Mouse (Mus musculus) megakaryocyte-erythroid progenitor cell, adult 5 weeks (primary cell): Measurements from ENCODE around the gene Tsfm. TPM values are rescaled to one million over a fixed set of nuclear protein-coding genes. Genes with fewer than 3 reads are reported as not detected.

Source experiments
- polyA plus RNA-seq: library from polyadenylated mRNA; stranded (reverse); fragments of >175 nt; gene quantifications from 2 replicates; pipeline ENCODE4 v1.2.3, GENCODE M21; 2012

Gene Tsfm
- polyA plus RNA-seq, result 44.0 and 51.5 TPM in 2 replicates

DNA sequence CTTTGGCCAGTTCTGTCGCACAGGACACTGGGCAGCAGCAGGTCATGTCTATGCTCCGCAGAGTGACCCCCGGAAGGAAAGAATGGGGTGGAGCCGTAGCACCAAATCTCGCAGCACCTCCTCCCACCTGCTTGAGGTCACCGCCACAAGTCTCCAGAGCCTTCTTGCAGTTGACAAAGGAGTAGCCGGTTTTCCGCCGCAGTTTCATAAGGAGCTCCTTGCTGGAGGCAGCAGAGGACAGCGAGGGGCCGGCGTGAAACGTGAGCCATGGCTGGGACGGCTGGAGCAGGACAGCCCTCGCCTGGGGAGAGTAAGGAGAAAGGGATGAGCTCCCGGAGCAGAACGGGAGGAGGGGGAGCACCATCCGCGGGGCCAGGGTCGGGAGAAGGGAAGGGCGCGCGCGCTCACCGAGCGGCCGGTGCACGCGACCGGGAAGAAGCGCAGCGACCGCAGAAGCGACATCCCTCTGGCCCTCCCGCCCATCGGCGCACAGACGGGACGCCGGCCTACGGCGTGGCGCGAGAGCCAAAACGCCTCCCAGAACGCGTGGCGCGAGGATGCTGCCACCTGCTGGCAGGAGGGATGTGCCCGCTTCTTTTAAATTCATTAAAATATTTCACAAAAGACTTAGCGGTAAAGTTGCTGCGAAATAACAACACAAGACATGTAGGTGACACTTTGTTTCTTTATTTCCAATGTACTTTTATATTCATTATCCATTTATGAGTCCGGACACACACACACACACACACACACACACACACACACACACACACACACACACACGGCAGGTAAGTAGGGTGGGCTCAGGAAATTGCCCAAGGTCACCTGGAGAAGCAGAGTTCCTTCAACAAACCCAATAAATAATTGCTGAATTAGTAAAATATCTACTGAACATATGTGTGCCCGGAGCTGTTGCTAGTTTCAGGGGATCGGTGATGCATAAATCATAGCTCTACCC, at the start of gene Tsfm:
Tsfm (minus strand) TSS at position 505 of the 961 bp plus-strand sequence.

DNA sequence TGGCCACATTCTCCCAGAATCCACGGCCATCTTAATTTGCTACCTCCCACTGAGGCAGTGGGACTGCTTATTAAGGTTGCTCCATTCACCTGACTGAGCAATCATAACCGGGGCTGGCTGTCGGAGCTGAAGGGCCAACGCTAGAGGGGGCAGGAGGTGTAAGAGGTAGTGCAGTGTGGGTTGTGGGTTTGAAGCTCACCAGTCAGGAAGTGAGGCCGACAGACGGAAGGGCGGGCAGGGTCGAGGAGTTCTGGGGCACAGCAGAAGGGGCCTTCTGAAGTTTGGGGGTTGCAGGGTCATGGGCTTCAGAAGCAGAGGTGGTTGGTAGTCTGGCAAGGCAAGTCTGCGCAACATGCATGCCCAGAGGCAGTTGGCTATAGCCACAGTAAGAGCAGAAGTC, 44.4 kb upstream of the Tsfm start, which contains the start of gene Agap2:
Agap2 (plus strand) TSS at position 205 of the 400 bp plus-strand sequence.

DNA sequence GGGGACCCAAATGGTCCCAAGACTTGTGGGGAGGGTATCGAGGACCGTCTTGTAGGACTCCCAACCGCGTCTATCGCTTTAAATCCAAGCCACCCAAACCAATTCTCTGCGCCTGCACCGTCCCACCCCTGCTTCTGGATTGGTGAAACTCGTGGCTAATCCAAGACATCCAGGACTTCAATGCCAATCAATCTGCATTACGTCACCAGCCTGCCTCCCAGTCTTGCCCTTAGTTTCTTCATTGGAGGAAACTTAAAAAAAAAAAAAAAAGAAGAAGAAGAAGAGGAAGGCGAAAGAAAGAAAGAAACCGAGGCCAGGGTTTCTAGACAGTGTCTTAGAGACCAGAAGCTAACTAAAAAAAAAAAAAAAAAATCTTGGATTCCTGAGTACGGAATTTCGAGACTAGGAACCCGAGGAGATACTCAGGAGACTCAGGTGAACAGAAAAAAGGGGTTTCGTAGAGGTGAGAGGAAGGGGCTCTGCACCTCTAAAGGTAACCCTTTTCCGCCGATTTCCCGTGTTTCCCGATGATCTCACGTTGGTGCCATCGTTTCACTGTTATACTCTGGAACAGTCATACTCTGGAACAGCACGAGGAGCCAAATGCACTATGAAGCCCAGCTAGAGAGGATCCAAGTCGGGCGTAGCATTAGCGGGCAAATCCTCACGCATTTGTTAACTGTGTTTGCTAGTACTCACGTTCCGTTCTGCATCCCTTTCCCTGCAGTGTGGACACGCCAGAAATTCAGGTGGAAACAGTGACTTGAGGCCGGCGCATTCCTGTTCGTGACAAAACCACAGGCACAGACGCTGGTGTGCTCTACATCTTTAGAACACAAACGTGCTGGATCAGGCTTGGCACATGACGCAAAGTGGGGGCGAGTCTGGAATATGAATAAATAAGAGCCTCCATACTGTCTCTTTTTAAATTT, 39.8 kb upstream of the Tsfm start, which contains the start of gene Tspan31:
Tspan31 (minus strand) TSS at position 75 of the 932 bp plus-strand sequence.

GRCm38 (mm10) chr10:127063239-127063872, 32.7 kb upstream of the Tsfm start, which contains the start of gene Cdk4:
Gene Cdk4 (plus strand): TSS chr10:127063534.

DNA sequence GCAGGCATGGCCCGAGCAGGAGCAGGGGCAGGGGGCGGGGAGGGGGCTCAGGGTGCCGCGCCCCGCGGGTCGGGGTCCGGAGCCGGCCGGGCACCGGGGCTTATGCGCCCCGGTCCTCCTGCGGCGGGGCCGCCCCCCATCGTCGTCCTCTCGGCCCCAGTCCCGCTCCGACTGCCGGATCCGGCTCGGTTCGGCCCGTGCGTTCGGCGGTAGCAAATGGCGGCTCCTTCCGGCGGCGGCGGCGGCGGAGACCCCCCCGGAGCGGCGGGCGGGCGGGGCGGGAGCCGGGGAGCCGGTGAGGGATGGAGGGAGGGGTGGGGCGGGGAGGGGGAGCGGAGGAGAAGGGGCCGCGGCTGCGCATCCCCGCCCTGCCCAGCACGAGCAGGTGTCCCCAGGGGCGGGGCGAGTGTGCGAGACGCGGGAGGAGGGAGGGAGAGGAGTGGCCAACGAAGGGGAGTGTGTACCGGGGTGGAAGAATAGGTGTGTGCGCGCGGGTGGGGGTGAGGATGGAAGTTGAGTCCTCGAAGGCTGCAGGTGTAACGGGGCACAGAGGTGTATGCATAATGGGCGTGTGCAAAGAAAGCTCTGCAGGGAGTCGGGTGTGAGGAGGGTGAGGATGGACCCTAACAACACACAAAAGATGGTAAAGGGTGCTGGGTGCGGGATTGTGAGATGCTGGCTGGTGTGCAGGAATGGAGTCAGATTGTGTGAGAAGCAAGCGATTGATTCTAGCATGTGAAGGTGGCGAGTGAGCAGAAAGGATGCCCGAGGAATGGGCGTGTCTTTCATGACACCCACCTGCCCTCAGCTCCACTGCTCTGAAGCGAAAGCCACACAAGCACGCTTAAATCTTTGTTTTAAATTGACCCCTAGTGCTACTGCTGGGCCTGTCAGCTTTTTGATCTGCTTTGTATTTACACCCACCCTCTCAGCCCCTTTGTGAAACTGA, 29.6 kb upstream of the Tsfm start, which contains the start of gene March9:
March9 (minus strand) TSS at position 217 of the 949 bp plus-strand sequence.

DNA sequence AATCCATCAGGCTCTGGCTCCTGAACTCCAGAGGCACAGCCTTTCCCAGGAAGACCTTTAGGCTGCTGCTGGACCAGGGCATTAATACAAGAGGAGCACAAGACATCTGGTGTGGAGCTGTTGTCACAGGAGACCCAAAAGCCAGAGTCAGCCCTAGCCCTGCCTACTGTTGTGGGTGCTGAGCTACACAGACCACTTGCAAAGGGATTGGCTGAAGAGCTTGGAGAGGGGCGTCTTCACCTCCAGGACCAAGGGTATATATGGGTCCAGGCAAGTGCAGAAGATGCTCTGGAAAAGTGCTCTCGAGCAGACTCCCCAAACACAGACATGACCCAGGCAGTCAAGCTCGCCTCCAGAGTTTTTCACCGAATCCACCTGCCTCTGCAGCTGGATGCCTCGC, 17.3 kb upstream of the Tsfm start, which contains the start of gene Cyp27b1:
Cyp27b1 (plus strand) TSS at position 297 of the 400 bp plus-strand sequence.

DNA sequence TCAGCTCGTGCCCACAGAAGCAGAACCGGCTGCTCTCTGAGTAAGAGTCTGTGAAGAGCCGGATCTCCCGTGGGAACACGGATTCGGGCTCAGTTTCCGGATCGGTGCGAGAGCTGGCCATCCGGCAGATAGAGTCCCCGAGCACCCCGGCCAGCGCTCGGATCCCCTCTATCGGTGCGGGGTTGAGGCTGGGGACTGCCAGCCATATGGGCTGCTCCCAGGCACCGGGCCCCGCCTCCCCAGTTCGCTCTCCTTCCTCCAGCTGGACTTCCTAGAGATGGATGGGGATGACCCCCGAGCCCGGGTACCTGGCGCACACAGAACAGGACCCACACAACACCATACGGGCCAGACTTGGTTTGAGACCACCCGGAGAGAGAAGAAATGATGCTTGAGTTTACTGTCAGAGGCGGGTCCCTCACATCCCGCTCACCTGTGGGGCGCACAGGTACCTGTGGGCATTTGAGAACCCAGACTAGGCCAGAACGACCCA, 10.7 kb upstream of the Tsfm start, which contains the start of the genes Mettl1 and Eef1akmt3:
Mettl1 (plus strand) TSS at position 141 of the 493 bp plus-strand sequence.
Eef1akmt3 (minus strand) TSS at position 240 of the 493 bp plus-strand sequence.

DNA sequence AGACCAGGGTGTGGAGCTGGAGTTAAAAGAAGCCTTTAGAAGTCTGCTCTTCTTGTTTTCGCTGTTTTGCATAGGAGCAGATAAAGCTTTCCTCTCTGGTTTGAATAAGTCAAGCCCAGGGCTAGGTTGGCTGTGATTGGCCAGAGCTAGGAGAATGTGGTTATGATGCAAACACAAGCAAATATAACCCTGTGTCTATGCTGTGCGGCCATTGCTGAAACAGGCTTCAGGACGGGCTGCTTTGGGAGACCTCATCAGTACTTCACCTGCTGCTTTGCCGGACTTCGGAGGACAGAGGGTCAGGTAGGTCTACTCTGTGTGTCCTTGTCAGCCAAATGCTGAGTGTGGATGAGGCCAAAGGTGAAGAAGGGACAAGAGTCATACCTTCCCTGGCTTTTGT, 30.1 kb downstream of the Tsfm start, which contains the start of gene Avil:
Avil (plus strand) TSS at position 181 of the 400 bp plus-strand sequence.

GRCm38 (mm10) chr10:126978277-126978994, 52.2 kb downstream of the Tsfm start, which contains the start of gene Ctdsp2:
Gene Ctdsp2 (plus strand): TSS chr10:126978717.

Other genes starting within 250 kb of the Tsfm start
- 9.0 and 9.1 TPM in 2 replicates for gene Atp23, start 129.5 kb downstream of the Tsfm start, polyA plus RNA-seq
- gene Ctdsp2, start 52.1 kb downstream of the Tsfm start, polyA plus RNA-seq, result 266 and 273 TPM in 2 replicates
- gene Avil, start 30.1 kb downstream of the Tsfm start, polyA plus RNA-seq, result 0.06 and 0.16 TPM in 2 replicates
- gene Mettl1, start 10.6 kb upstream of the Tsfm start, polyA plus RNA-seq, result 34.2 and 35.1 TPM in 2 replicates
- 0.05 TPM in 2 replicates for gene Eef1akmt3, start 10.7 kb upstream of the Tsfm start, polyA plus RNA-seq
- gene Cyp27b1, start 17.4 kb upstream of the Tsfm start, polyA plus RNA-seq, result 0.02 and 0.06 TPM in 2 replicates
- 1.1 and 1.2 TPM in 2 replicates for gene March9, start 29.3 kb upstream of the Tsfm start, polyA plus RNA-seq
- 1,737 and 1,767 TPM in 2 replicates for gene Cdk4, start 32.7 kb upstream of the Tsfm start, polyA plus RNA-seq
- 32.2 and 46.6 TPM in 2 replicates for gene Tspan31, start 39.4 kb upstream of the Tsfm start, polyA plus RNA-seq
- 57.1 and 68.6 TPM in 2 replicates for gene Agap2, start 44.4 kb upstream of the Tsfm start, polyA plus RNA-seq
- gene Os9, start 90.3 kb upstream of the Tsfm start, polyA plus RNA-seq, result 290 and 314 TPM in 2 replicates
- 359 and 515 TPM in 2 replicates for gene B4galnt1, start 134.4 kb upstream of the Tsfm start, polyA plus RNA-seq
- gene Slc26a10, start 149.8 kb upstream of the Tsfm start, polyA plus RNA-seq, result 0.36 and 0.47 TPM in 2 replicates
- gene Arhgef25, start 159.2 kb upstream of the Tsfm start, polyA plus RNA-seq, result 7.0 TPM in 2 replicates
- 161 and 188 TPM in 2 replicates for gene Dtx3, start 164.9 kb upstream of the Tsfm start, polyA plus RNA-seq
- gene Pip4k2c, start 180.7 kb upstream of the Tsfm start, polyA plus RNA-seq, result 26.5 and 27.1 TPM in 2 replicates
- 0.54 and 0.63 TPM in 2 replicates for gene Kif5a, start 232.5 kb upstream of the Tsfm start, polyA plus RNA-seq
- 150 and 154 TPM in 2 replicates for gene Dctn2, start 235.5 kb upstream of the Tsfm start, polyA plus RNA-seq